Mouse (Mus musculus): ENCODE data around the gene Klf2. TPM values are rescaled to one million over a fixed set of nuclear protein-coding genes. Genes with fewer than 3 reads are reported as not detected.

The Klf2 gene
- polyA plus RNA-seq, 1 experiment from 2014 or later, result 9.5 TPM

- Histone ChIP-seq H3K4me1 (replicated peaks; ENCODE audit: control insufficient read depth, insufficient read depth) (no peaks in the 10 kb centered on the region), H3K4me3 (ENCODE audit: low read depth, low read length) (no peak overlapping the region), H3K9me3 (ENCODE audit: control insufficient read depth, low read length) (no peaks in the 10 kb centered on the region), H3K27me3 (ENCODE audit: control insufficient read depth, insufficient read depth, low read length) (no peaks in the 10 kb centered on the region), H3K4me2 (replicated peaks; ENCODE audit: low read depth) (no peak overlapping the region), H3K9ac (ENCODE audit: low read length) (no peak overlapping the region), H3K36me3 (ENCODE audit: control insufficient read depth, insufficient read depth, low read length) (no peaks in the 10 kb centered on the region), H3K27ac (replicated peaks) (no peak overlapping the region)
- TF ChIP-seq CTCF (IDR thresholded peaks at IDR 0.05; ENCODE audit: low read depth) (no peak), EP300 (optimal IDR thresholded peaks at IDR 0.05) (no peak)
- WGBS, result 68% methylated on average over 5 of the region's 5 CpGs
- DNase-seq (ENCODE audit: low spot score) (no peak), ATAC-seq (ENCODE audit: low FRiP score, low TSS enrichment) (no peak)
Observed at GRCm38 (mm10) chr8:72273807-72274206, 45.0 kb upstream of the Klf2 start.

- H3K9me3 ChIP-seq (ENCODE audit: control insufficient read depth, low read length), result no peaks in the 10 kb centered on the region
- no peaks in the 10 kb centered on the region for H3K4me1 ChIP-seq (replicated peaks; ENCODE audit: control insufficient read depth, insufficient read depth)
- H3K4me3 ChIP-seq (ENCODE audit: low read depth, low read length), result no peak overlapping the region
- no peak for DNase-seq (ENCODE audit: low spot score)
- TF ChIP-seq EP300 (optimal IDR thresholded peaks at IDR 0.05) (no peak), CTCF (IDR thresholded peaks at IDR 0.05; ENCODE audit: low read depth) (no peak)
- ATAC-seq (ENCODE audit: low FRiP score, low TSS enrichment), result no peak
- no peaks in the 10 kb centered on the region for H3K27me3 ChIP-seq (ENCODE audit: control insufficient read depth, insufficient read depth, low read length)
- no peak overlapping the region for H3K9ac ChIP-seq (ENCODE audit: low read length)
- no peak overlapping the region for H3K27ac ChIP-seq (replicated peaks)
- WGBS, result 42% methylated on average over 3 of the region's 3 CpGs
- H3K36me3 ChIP-seq (ENCODE audit: control insufficient read depth, insufficient read depth, low read length), result no peaks in the 10 kb centered on the region
- H3K4me2 ChIP-seq (replicated peaks; ENCODE audit: low read depth), result no peak overlapping the region
Observed at GRCm38 (mm10) chr8:72277244-72277643, 41.6 kb upstream of the Klf2 start.

- Histone ChIP-seq H3K36me3 (ENCODE audit: control insufficient read depth, insufficient read depth, low read length) (no peaks in the 10 kb centered on the region), H3K4me2 (replicated peaks; ENCODE audit: low read depth) (no peak overlapping the region), H3K9ac (ENCODE audit: low read length) (no peak overlapping the region), H3K4me3 (ENCODE audit: low read depth, low read length) (no peak overlapping the region), H3K27ac (replicated peaks) (no peak overlapping the region), H3K9me3 (ENCODE audit: control insufficient read depth, low read length) (no peaks in the 10 kb centered on the region), H3K4me1 (replicated peaks; ENCODE audit: control insufficient read depth, insufficient read depth) (no peaks in the 10 kb centered on the region), H3K27me3 (ENCODE audit: control insufficient read depth, insufficient read depth, low read length) (no peaks in the 10 kb centered on the region)
- no peak for TF ChIP-seq EP300 (optimal IDR thresholded peaks at IDR 0.05)
- no peak for TF ChIP-seq CTCF (IDR thresholded peaks at IDR 0.05; ENCODE audit: low read depth)
- ATAC-seq (ENCODE audit: low FRiP score, low TSS enrichment) (no peak), DNase-seq (ENCODE audit: low spot score) (no peak)
- WGBS, result 85% methylated on average over 7 of the region's 7 CpGs
Observed at GRCm38 (mm10) chr8:72279151-72279550, 39.7 kb upstream of the Klf2 start.

GRCm38 (mm10) chr8:72281634-72282033, 37.2 kb upstream of the Klf2 start:
- Histone ChIP-seq H3K4me2 (replicated peaks; ENCODE audit: low read depth) (no peak overlapping the region), H3K4me1 (replicated peaks; ENCODE audit: control insufficient read depth, insufficient read depth) (no peaks in the 10 kb centered on the region), H3K36me3 (ENCODE audit: control insufficient read depth, insufficient read depth, low read length) (no peaks in the 10 kb centered on the region), H3K27me3 (ENCODE audit: control insufficient read depth, insufficient read depth, low read length) (no peaks in the 10 kb centered on the region), H3K27ac (replicated peaks) (no peak overlapping the region), H3K9ac (ENCODE audit: low read length) (no peak overlapping the region), H3K4me3 (ENCODE audit: low read depth, low read length) (no peak overlapping the region), H3K9me3 (ENCODE audit: control insufficient read depth, low read length) (no peaks in the 10 kb centered on the region)
- no peak for DNase-seq (ENCODE audit: low spot score)
- TF ChIP-seq EP300 (optimal IDR thresholded peaks at IDR 0.05), result no peak
- TF ChIP-seq CTCF (IDR thresholded peaks at IDR 0.05; ENCODE audit: low read depth), result no peak
- ATAC-seq (ENCODE audit: low FRiP score, low TSS enrichment), result peak; percentile 40; the same call in 1 of the 2 replicates
- WGBS, result 32% methylated on average over 3 of the region's 3 CpGs

- WGBS, result 58% methylated on average over 4 of the region's 4 CpGs
- no peak for ATAC-seq (ENCODE audit: low FRiP score, low TSS enrichment)
Observed at GRCm38 (mm10) chr8:72285285-72285684, 33.5 kb upstream of the Klf2 start.

GRCm38 (mm10) chr8:72289051-72289450, 29.8 kb upstream of the Klf2 start:
- H3K27me3 ChIP-seq (ENCODE audit: control insufficient read depth, insufficient read depth, low read length), result no peaks in the 10 kb centered on the region
- TF ChIP-seq EP300 (optimal IDR thresholded peaks at IDR 0.05) (no peak), CTCF (IDR thresholded peaks at IDR 0.05; ENCODE audit: low read depth) (no peak)
- no peaks in the 10 kb centered on the region for H3K9me3 ChIP-seq (ENCODE audit: control insufficient read depth, low read length)
- H3K27ac ChIP-seq (replicated peaks), result no peak overlapping the region
- no peak overlapping the region for H3K4me3 ChIP-seq (ENCODE audit: low read depth, low read length)
- no peaks in the 10 kb centered on the region for H3K4me1 ChIP-seq (replicated peaks; ENCODE audit: control insufficient read depth, insufficient read depth)
- DNase-seq (ENCODE audit: low spot score) (no peak), ATAC-seq (ENCODE audit: low FRiP score, low TSS enrichment) (no peak)
- no peak overlapping the region for H3K4me2 ChIP-seq (replicated peaks; ENCODE audit: low read depth)
- no peak overlapping the region for H3K9ac ChIP-seq (ENCODE audit: low read length)
- no peaks in the 10 kb centered on the region for H3K36me3 ChIP-seq (ENCODE audit: control insufficient read depth, insufficient read depth, low read length)

More at GRCm38 (mm10) chr8:72285285-72285684, 33.5 kb upstream of the Klf2 start:
- H3K27ac ChIP-seq (replicated peaks), result no peak overlapping the region
- H3K36me3 ChIP-seq (ENCODE audit: control insufficient read depth, insufficient read depth, low read length), result no peaks in the 10 kb centered on the region
- H3K9ac ChIP-seq (ENCODE audit: low read length), result no peak overlapping the region
- no peaks in the 10 kb centered on the region for H3K9me3 ChIP-seq (ENCODE audit: control insufficient read depth, low read length)
- no peak for DNase-seq (ENCODE audit: low spot score)
- no peak overlapping the region for H3K4me3 ChIP-seq (ENCODE audit: low read depth, low read length)
- H3K27me3 ChIP-seq (ENCODE audit: control insufficient read depth, insufficient read depth, low read length), result no peaks in the 10 kb centered on the region
- H3K4me2 ChIP-seq (replicated peaks; ENCODE audit: low read depth), result no peak overlapping the region
- TF ChIP-seq CTCF (IDR thresholded peaks at IDR 0.05; ENCODE audit: low read depth) (no peak), EP300 (optimal IDR thresholded peaks at IDR 0.05) (no peak)
- H3K4me1 ChIP-seq (replicated peaks; ENCODE audit: control insufficient read depth, insufficient read depth), result no peaks in the 10 kb centered on the region
